Mouse (Mus musculus) natural killer cell, adult 2 months (primary cell): ENCODE data around the gene Dlg2.

Experiments used
- DNase-seq, 2 experiments: peaks; one replicate each; pipeline ENCODE4 v3.0.0; 2022; ENCODE audit warnings: low spot score in 2 of 2

Gene Dlg2

DNA sequence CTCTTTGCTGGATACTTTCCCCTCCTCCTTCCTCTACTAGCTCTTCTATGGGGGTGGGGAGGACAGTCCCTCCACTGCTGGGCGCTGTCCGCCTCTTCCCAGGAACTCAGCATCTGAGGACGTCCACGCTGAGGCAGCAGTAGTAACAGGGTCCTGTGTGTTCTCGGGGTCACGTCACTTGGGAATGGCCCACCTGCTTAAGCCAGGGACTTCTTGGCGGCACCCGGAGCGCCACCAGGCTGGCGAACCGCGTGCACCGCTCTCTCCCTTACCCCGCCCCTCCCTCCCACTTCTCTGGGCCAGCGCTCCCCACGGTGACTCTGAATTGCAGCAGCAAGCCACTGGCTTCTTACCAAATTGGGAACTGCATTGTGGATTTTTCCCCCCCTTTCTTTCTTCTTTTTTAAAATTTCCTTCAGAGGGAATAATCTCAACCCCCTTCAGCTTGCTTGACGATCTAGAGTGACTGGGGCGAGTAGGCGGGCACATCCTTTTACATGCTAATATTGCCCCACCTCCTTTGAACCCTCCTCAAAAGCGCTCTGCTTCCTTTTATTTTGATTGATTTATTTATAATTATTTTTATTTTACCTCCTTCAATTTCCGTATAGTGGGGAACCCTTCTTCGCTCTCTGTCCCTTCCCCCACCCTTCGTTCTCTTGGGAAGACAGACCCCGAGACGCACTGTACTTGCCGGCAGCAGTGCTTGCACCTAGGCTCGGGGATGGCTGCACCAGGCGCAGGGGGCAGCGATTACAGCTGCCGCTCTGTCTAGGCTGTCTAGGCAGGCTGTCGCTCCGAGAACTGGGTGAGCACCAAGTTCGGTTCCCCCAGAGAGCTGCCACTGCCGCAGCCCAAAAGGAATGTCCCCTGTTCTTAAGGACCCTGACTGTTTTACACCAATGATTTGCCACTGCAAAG is 785.8 kb downstream of the Dlg2 start:
- DNase-seq: no peak

DNA sequence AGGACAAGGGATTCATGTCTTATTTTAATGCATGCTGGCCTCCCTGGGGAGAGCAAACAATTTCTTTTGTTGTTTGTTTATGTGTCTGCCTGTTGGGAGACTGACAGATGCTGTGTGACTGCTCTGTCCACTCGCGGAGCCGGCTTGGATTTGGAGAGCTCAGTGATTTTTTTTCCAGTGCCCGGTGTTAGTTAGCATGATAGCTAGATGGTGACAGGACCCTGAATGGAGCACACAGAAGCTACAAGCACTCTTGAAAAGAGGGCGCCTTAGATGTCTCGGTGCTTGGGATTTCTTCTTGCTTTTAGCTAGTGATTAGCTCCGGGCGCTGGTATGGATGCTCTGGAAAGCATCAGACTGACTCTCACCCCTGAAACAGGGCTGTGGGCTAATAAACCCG is 786.5 kb downstream of the Dlg2 start:
- DNase-seq: no peak

DNA sequence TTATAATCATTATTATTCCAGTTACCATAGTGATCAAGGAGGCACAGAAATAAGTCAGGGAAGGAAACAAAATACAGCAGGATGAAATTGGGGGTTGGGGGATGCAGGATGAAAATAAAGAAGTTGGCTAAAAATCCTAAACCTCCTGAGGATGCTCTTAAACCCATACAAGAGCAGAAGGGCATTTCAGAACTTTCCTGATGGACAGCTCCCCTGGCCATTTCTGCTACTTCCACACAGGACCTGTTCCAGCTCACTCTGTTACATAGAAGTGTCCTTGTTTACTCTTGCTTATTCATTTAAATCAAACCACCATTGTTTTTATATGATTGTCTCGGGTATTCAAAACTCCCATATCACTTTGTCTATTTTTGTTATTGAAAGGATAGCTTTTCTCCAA is 791.3 kb downstream of the Dlg2 start:
- DNase-seq: no peak

DNA sequence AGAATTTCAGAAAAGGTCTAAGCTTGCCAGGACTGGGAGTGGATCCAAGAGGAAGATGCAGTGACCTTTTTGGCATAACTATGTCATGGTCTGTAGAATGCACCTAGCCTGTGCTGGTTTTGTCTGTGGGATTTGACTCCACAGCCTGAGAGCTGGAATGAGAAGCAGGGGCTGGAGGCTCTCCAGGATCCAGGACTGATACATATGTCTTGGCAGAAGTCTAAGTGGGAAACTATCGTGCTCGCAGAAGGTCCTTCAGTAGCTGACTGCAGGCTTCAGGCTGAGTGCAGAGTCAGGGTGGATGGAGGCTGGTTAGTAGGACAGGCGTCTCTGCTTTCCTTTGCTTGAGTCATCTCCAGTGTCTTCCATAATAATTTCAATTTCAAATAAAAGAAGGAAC is 807.7 kb downstream of the Dlg2 start:
- DNase-seq: no peak

DNA sequence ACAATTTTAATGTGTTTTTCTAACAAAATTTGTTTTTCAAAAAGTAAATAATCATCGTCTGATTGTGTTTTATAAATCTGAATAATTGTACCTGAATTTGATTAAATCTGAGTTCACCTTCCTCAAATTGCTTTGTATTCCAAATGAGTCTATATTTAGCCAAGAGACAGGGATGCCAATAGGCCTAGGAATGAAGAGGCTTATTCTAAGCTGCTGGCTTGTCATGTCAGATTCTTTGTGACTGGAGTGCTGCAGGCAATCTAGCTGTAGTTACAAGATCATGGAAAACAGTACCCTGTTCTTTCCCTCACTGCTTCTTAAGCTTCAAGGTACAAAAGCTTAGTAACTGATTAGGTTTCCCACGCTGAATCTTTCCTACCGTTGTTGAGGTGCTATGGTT is 811.9 kb downstream of the Dlg2 start:
- DNase-seq: no peak

DNA sequence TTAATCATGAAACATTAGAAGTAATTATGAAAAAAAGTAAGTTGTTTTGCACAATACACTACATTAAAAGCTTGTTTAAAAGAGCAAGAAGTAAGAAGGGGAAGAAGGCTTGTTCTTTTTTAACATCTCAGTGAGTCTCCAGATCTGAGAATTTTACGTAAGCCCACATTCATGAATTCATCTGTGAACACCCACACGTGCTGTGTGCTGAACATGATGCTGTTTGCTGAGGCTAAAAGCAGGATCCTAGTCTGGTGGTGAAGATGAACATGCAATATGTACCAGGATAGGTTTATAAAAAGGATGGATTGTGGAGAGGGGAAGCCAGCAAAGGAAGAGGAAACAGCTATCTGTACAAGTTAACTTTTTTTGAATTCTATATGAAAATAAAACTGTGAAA is 819.7 kb downstream of the Dlg2 start:
- DNase-seq: no peak

DNA sequence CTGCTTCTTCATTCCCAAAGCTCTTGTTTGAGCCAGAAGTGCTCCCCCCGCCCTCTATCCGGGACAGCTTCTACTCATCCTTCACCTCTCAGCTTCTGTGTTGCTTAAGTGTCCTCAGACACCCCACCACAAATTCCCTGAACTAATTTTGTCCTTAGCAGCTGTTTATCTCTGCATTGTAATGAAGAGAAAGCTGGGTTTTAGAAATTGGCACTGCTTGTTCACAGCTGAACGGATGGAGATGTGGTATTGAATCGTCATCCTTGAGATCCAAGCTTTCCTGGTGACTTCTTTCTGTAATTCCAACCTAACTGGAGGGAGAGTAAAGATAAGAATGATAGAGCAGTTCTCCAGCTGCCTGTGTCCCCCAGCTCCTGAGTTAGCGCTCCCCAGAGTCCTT is 834.7 kb downstream of the Dlg2 start:
- DNase-seq: no peak

DNA sequence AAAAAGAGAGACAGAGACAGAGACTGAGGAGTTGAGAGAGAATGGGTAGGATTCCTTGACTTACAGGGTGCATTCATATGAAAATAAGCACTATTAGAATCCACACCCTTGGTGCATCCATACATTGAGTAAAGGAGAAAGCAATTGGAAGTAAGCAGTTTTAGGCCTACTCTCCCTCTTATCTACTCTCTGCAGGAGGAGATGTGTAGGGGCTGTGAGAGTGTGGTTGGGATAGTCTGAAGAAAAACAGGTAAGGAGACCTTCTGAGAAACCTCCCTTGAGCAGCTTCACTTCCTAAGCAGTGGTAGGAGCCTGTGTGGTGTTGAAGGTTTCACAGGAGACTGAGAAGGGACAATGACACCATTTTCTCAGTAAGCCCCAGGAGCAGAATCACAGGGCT is 868.6 kb downstream of the Dlg2 start:
- no peak for DNase-seq

DNA sequence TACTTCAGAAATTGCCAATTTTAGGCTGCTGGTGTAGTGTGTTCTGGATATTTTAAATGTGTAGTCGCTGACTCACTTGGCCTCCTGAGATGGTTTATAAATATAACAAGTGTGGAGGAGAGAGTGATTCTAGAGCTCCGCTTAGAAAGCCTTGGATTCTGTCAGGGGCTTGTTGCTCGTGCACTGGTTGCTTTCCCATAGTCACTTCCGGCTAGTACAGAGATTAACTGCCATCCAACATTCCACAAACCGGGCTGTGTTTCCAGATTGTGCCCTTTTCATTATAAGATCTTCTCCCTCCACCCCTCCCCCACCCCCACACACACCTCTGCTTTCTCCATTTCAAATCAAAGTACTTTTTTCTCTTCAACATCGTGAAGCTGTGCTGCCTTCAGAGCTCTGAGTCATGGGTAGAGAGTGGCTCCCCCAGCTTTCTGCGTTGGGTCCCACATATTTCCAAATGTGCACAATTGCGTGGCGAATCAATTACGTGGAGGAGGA is 893.4 kb downstream of the Dlg2 start:
- no peak for DNase-seq

DNA sequence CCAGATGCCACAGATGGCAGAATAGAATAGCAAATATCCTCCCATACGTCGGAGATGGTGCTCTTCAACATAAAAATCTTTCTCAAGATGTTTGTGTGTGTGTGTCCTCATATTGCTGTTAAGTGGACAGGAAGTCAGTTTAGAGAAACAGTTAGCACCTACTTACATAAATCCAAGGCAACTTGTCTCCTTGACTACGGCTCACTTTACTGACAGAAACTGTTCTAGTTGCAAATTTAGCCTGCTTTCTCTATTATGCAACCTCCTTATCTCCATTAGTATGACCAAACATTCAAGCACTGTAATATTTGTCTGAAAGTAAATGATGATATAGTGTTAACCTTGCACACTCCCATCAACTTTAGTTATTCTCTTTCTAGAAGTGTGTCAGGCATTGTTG is 905.8 kb downstream of the Dlg2 start:
- DNase-seq: no peak

DNA sequence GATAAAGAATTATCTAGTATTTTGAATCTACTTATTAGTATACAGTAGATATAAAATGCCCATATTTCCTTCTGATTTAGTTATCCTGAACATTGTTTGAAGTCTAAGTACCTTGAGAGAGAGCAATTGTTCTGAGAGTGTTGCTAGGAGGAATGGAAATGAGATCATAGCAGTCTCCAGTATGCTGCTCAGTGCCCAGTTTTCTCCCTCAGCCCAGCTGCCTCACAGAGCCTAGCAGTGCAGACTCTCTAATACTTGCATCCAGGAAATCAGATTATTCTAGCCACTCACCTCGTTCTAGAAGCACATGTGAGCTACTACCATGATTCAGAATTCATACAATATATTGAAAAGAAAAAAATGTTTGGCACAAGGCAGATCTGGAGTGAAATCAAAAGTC is 907.4 kb downstream of the Dlg2 start:
- no peak for DNase-seq

DNA sequence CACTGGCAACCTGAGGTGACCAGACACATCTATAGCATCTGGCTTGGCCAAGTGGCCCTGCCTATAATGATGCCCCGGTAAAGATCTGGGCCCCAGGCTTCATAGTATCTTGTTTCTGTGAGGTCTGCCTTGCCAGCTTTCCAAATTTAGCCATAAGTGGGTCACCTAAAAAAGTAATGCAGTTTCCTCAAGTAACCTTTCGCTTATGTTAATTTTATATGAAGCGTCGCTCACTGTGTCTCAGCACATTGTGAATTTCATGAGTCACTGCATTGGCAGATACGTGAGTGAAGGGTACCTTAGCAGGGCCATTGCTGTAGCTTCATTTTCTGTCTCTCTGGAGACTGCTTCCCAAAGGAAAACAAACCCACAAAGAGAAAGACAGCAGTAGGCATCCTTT is 912.8 kb downstream of the Dlg2 start:
- DNase-seq: no peak

DNA sequence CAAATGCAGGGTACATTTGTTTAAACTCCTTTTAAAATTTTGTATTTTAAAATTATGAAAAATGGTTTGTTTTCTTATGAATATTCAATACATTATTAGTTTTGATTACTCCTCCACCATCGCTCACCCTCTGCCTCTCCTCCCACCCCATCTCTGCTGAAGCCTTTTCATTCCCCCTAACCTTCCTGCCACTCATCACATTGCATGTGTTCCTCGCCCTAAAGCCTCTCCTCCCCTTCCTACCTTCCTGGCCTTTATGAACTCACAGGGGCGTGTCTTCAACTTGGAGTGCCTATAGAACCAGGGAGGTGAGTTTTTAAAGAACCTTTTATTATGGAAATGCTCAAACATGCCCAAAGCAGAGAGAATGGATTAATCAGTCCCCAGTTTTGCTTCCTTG is 921.4 kb downstream of the Dlg2 start:
- no peak for DNase-seq

DNA sequence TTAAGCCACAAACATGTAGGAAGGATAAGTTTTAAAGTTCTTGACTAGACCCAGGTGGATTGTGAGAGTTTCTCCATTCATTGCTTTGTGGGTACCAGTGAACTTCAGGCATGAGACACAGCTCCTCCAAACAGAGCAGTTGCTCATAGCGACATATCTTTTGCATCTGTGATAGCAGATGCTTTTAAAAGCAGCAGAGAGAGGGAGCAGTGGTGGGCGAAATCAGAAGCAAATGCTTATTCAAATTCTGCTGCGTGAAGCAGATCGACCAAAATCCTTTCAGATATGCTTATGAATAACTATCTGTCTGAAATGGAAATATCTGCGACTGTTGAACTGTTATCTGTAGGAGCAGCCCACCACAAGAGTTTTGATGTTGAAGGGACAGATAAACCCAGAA is 935.6 kb downstream of the Dlg2 start:
- no peak for DNase-seq

DNA sequence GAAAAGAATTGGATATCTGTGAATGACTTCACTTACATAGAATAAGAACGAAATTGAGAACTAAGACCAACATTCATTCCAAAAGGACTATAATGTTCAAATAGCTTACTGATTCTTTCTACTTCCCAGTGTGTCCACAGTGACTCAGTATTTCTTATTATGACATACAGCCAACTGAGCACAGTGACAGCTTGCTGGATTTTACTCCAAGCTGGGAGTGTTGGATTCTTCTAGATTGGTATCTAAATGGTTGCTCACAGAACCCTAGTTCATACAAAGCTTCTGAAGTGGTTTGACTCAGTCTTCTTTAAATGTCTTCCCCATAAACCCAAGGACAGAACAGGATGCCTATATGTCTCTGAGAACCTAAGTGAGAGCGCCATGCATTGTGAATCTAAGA is 937.7 kb downstream of the Dlg2 start:
- no peak for DNase-seq

DNA sequence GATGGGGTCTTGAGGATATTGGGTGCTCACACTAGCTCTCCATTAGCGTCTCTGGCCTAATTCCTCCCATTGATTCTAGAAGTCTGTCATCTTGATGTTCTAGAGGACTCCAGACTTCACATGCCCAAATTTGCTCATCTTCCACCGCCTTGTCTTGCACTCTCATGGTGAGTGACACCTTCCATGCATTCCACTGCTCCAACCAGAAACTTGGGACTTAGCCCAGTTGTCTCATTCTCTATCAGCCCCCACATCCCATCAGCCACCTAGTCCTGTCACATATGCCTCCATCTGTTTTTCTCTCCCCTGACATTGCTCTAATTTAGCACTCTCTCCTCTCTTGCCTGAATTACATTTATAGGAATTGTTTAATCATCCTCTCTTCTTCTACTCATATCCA is 938.3 kb downstream of the Dlg2 start:
- no peak for DNase-seq

DNA sequence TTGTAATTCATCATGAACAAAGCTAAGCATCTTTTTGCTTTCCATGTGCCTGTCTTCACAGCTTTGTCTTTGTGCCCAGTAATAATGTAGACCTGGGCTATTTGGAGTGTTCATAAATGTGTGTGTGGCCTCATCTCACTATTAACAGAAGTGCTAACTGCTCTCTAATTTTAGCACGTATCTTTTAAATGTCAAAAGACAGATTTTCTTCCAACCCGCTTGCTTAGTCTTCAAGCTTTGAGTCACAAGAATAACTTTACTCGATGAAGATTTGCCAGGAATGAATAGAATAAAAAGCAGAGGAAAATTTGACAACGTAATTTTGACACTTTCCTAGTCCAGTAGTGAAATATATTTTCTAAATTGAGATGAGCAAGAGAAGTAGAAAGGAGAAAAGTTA is 943.7 kb downstream of the Dlg2 start:
- DNase-seq: no peak

DNA sequence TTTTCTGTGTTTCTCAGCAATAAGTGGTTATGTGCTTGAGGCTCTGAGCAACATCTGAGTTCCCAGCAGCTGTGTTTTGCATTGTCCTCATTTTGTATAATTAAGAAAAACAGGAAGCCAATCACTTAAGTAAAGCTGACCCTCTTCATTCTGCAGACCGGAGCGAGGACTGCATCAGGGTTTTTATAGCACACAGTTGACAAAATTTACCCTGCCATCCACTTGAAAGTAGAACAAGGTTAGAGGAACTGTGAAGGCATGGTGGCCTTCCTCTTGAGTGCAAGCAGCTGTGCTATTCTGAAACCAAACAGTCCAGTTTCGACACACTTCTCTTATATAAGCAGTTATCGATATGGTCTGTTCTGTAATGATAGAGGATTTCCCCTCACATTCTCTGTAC is 947.3 kb downstream of the Dlg2 start:
- no peak for DNase-seq

DNA sequence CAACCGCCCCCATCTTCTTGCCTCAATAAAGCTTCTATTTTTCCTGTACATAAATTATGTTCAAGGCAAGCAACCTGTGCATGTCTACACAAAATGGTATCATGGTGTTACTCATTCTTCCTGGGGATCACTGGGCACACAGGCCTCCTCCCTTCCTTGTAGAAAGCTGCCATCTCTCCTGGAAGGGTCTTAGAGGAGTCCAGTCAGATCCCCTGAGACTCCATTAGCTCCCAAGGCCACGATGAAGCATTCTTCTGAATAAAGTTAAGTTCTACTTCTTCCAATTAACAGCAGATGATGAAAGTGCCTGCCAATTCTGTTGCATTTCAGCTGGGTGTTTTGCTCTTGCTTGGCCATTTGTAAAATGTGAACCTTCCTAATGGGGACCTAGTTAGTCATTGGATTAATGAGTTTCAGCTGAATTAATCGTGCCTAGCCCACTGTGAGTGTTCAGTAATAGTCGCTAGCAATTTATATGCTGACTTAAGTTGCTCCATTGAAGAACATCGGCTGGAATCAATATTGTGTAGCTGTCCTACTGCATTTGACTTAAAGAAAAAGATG is 953.3 kb downstream of the Dlg2 start:
- no peak for DNase-seq

DNA sequence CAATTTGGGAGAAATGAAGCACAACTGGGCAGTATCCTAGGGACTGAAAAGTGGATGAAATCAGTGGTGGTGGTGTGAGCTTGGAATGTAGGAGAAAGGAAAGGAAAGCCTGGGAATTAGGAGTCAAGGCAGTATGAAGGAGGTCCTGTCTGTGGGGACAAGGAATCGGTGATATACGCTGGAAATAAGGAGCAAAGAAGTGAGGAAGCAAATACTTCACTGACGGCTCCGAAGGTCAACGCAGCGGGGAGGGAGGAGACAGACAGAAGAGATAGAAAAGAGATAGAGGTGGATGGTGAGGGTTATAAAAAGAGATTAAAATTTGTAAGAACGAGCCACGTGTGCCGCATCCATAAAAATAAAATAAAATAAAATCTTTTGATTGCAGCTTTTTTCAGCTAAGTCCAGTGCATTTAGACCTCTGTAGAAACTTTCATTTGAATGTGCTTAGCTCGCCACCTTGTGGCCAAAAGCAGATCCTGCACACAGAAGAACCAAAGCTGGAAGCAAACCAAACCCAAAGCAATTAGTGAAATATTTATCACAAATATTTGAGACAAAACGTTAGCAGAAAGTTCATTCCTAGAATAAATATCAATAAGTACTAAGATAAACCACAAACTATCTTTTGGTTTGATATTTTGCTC is 955.2 kb downstream of the Dlg2 start:
- DNase-seq: no peak

DNA sequence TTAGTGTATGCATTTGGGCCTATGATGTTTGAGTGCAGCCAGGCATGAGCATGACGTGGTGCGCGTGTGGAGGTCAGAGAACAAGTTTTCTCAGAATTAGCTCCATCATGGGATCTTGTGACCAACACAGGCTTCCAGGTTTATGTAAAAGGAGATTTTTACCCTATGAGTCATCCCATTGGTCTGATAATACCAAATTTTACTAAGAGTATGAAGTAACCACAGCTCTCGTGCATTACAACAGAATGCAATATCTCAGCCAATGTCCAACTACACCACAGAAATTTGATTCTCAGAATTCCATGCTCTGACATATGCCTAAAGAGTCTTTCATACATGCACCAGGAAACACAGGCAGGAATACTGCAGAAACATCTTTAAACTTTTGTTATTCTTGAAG is 956.1 kb downstream of the Dlg2 start:
- no peak for DNase-seq

DNA sequence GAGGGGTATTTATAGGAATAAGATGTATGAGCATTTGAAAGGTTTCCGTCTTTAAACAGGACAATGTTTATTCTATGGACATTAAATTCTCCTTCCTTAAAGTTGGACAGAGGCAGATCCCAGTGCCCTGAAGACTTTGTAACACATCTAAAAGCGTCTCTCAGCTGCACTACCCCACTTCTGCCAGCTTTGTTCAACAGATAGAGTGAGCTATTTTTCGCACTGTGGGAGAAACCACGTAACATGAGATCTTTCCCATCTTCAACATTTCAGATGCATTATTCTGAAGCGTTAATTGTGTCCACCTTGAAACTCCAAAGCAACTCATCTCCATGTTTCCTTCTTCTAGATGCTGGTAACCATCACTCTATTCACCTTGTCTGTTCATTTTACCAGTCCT is 958.3 kb downstream of the Dlg2 start:
- no peak for DNase-seq

DNA sequence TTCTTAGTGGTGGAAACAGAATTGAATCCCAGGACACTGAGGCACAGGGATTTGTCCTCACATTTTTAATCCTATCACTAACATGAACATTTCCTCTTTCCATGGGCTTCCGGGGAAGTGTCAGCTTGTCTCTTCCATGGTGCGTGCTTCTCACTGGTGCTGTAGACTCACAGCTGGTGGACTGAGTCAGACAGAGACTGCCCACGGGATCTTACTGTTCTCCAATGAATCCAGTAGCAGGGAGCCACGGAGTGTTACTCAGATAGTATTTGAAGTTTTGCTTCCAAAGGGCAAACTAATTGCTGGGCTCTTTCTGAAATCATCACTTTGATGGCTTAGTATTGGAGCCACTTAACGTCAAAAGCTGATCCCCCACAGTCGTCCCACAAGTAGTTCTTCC is 963.9 kb downstream of the Dlg2 start:
- DNase-seq: no peak
